Mouse (Mus musculus): ENCODE measurements around the gene Fancc. TPM values are rescaled to one million over a fixed set of nuclear protein-coding genes. Genes with fewer than 3 reads are reported as not detected.

The Fancc gene
- polyA plus RNA-seq, 1 experiment from 2014 or later: 25.9 TPM

- 45% methylated on average over 5 of the region's 5 CpGs for WGBS
- H3K27ac ChIP-seq (ENCODE audit: low read depth): peak overlapping the region; percentile 56; the same call in 1 of the 2 replicates
Measured at GRCm38 (mm10) chr13:63515542-63515941, 18.5 kb upstream of the Fancc start.

GRCm38 (mm10) chr13:63514931-63515360 is 17.9 kb upstream of the Fancc start:
- Histone ChIP-seq H3K27ac (ENCODE audit: low read depth) (peak overlapping the region; percentile 56), H3K9me3 (ENCODE audit: low read depth, low read length) (no peaks in the 10 kb centered on the region), H3K4me3 (ENCODE audit: low read depth, low read length) (no peak overlapping the region), H3K9ac (no peak overlapping the region), H3K4me1 (ENCODE audit: insufficient read depth) (peaks cover 13% of the 10 kb centered on the region; the same call in 1 of the 2 replicates), H3K27me3 (ENCODE audit: insufficient read depth, low read length) (no peaks in the 10 kb centered on the region), H3K4me2 (no peak overlapping the region), H3K36me3 (ENCODE audit: insufficient read depth) (peaks cover 100% of the 10 kb centered on the region)
- WGBS: 46% methylated on average over 8 of the region's 8 CpGs
- TF ChIP-seq CTCF (IDR thresholded peaks at IDR 0.05; ENCODE audit: low read depth): no peak
- DNase-seq (peak; percentile 21), ATAC-seq (ENCODE audit: insufficient read depth) (peak; percentile 4; the same call in 1 of the 2 replicates)

More at GRCm38 (mm10) chr13:63515542-63515941, 18.5 kb upstream of the Fancc start:
- no peak for ATAC-seq (ENCODE audit: insufficient read depth)
- peaks cover 100% of the 10 kb centered on the region for H3K36me3 ChIP-seq (ENCODE audit: insufficient read depth)
- peak; percentile 68 for DNase-seq
- no peaks in the 10 kb centered on the region for H3K27me3 ChIP-seq (ENCODE audit: insufficient read depth, low read length)
- no peaks in the 10 kb centered on the region for H3K9me3 ChIP-seq (ENCODE audit: low read depth, low read length)
- no peak overlapping the region for H3K9ac ChIP-seq
- peaks cover 13% of the 10 kb centered on the region; the same call in 1 of the 2 replicates for H3K4me1 ChIP-seq (ENCODE audit: insufficient read depth)
- no peak overlapping the region for H3K4me3 ChIP-seq (ENCODE audit: low read depth, low read length)
- H3K4me2 ChIP-seq: no peak overlapping the region
- TF ChIP-seq CTCF (IDR thresholded peaks at IDR 0.05; ENCODE audit: low read depth): no peak

- Histone ChIP-seq H3K4me2 (no peak overlapping the region), H3K9me3 (ENCODE audit: low read depth, low read length) (no peaks in the 10 kb centered on the region), H3K27me3 (ENCODE audit: insufficient read depth, low read length) (no peaks in the 10 kb centered on the region), H3K27ac (ENCODE audit: low read depth) (peak overlapping the region; percentile 67), H3K4me3 (ENCODE audit: low read depth, low read length) (no peak overlapping the region), H3K36me3 (ENCODE audit: insufficient read depth) (peaks cover 97% of the 10 kb centered on the region), H3K9ac (no peak overlapping the region), H3K4me1 (ENCODE audit: insufficient read depth) (peaks cover 13% of the 10 kb centered on the region; the same call in 1 of the 2 replicates)
- ATAC-seq (ENCODE audit: insufficient read depth) (no peak), DNase-seq (peak; percentile 63)
- WGBS: 56% methylated on average over 26 of the region's 26 CpGs
- no peak for TF ChIP-seq CTCF (IDR thresholded peaks at IDR 0.05; ENCODE audit: low read depth)
Measured at GRCm38 (mm10) chr13:63513374-63514098, 16.5 kb upstream of the Fancc start.

DNA sequence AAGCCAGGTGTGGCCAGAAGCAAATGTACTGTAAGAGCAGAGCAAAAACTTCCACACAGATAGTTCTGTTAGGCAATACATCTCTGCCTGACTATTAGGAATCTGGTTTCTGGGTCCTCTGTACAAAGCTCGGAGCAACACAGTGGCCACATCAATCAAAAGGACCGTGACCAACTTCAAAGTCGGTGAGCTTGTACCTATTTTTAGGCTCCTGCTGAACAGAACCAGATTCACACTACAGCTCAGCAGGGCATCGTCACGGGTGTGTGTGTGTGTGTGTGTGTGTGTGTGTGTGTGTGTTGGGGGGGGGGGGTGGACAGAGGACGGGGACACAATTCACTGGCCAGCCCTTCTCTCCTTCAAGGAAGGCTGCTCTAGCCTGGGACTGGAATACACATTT is 15.3 kb upstream of the Fancc start:
- Histone ChIP-seq H3K27ac (ENCODE audit: low read depth) (0 out of 2 replicates have a peak overlapping the region, but pooled peaks have one; percentile 4), H3K9me3 (ENCODE audit: low read depth, low read length) (no peaks in the 10 kb centered on the region), H3K9ac (no peak overlapping the region), H3K36me3 (ENCODE audit: insufficient read depth) (peaks cover 96% of the 10 kb centered on the region), H3K4me3 (ENCODE audit: low read depth, low read length) (no peak overlapping the region), H3K27me3 (ENCODE audit: insufficient read depth, low read length) (no peaks in the 10 kb centered on the region), H3K4me2 (no peak overlapping the region), H3K4me1 (ENCODE audit: insufficient read depth) (peaks cover 13% of the 10 kb centered on the region; the same call in 1 of the 2 replicates)
- DNase-seq: peak; percentile 10
- TF ChIP-seq CTCF (IDR thresholded peaks at IDR 0.05; ENCODE audit: low read depth): no peak
- no peak for ATAC-seq (ENCODE audit: insufficient read depth)
- WGBS: 54% methylated on average over 6 of the region's 6 CpGs

GRCm38 (mm10) chr13:63507821-63508220 is 10.7 kb upstream of the Fancc start:
- no peak overlapping the region for H3K27ac ChIP-seq (ENCODE audit: low read depth)
- no peak for DNase-seq
- ATAC-seq (ENCODE audit: insufficient read depth): no peak
- H3K4me1 ChIP-seq (ENCODE audit: insufficient read depth): no peaks in the 10 kb centered on the region
- H3K36me3 ChIP-seq (ENCODE audit: insufficient read depth): peaks cover 56% of the 10 kb centered on the region
- H3K27me3 ChIP-seq (ENCODE audit: insufficient read depth, low read length): no peaks in the 10 kb centered on the region
- WGBS: 54% methylated on average over 5 of the region's 5 CpGs
- no peak overlapping the region for H3K4me2 ChIP-seq
- TF ChIP-seq CTCF (IDR thresholded peaks at IDR 0.05; ENCODE audit: low read depth): peak; percentile 38; the same call in 1 of the 2 replicates
- H3K9me3 ChIP-seq (ENCODE audit: low read depth, low read length): no peaks in the 10 kb centered on the region
- H3K9ac ChIP-seq: no peak overlapping the region
- H3K4me3 ChIP-seq (ENCODE audit: low read depth, low read length): no peak overlapping the region

DNA sequence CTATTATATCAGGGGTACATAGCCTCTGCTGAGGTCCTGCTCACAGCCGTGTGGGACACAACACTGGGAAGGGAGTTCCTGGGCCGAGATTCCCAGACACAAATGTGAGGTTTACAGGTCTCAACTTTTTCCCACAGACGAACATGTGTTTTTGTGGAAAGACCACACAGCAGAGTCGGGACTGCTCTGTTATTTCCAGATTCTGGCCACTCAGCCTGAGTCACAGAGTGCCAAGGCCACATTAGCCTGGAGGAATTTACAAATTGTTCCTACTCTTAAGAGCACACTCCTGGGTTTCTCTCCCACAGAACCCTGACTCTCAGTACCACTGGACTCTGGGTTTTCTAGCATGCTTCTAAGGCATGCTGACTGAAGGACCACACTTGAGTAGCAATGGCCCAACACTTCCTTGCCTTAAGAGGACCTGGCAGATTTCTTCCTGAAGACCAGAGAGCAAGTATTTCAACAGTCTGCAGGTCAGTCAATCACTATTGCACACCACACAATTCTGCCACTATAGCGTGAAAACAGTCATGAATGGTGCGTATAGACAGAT is 10.0 kb upstream of the Fancc start:
- H3K27ac ChIP-seq (ENCODE audit: low read depth): no peak overlapping the region
- DNase-seq (no peak), ATAC-seq (ENCODE audit: insufficient read depth) (0 out of 2 replicates have a peak, but pooled peaks have one; percentile 16)
- H3K9ac ChIP-seq: no peak overlapping the region
- H3K9me3 ChIP-seq (ENCODE audit: low read depth, low read length): no peaks in the 10 kb centered on the region
- peaks cover 48% of the 10 kb centered on the region for H3K36me3 ChIP-seq (ENCODE audit: insufficient read depth)
- no peak overlapping the region for H3K4me2 ChIP-seq
- H3K4me1 ChIP-seq (ENCODE audit: insufficient read depth): no peaks in the 10 kb centered on the region
- no peak overlapping the region for H3K4me3 ChIP-seq (ENCODE audit: low read depth, low read length)
- H3K27me3 ChIP-seq (ENCODE audit: insufficient read depth, low read length): no peaks in the 10 kb centered on the region
- no peak for TF ChIP-seq CTCF (IDR thresholded peaks at IDR 0.05; ENCODE audit: low read depth)
- 73% methylated on average over 6 of the region's 6 CpGs for WGBS

- no peak for DNase-seq
- H3K27ac ChIP-seq (ENCODE audit: low read depth): no peak overlapping the region
- no peak overlapping the region for H3K4me2 ChIP-seq
- 34% methylated on average over 1 of the region's 1 CpGs for WGBS
- no peak for TF ChIP-seq CTCF (IDR thresholded peaks at IDR 0.05; ENCODE audit: low read depth)
- no peaks in the 10 kb centered on the region for H3K9me3 ChIP-seq (ENCODE audit: low read depth, low read length)
- no peak overlapping the region for H3K9ac ChIP-seq
- no peaks in the 10 kb centered on the region for H3K27me3 ChIP-seq (ENCODE audit: insufficient read depth, low read length)
- no peaks in the 10 kb centered on the region for H3K4me1 ChIP-seq (ENCODE audit: insufficient read depth)
- 0 out of 2 replicates have a peak, but pooled peaks have one; percentile 7 for ATAC-seq (ENCODE audit: insufficient read depth)
- H3K4me3 ChIP-seq (ENCODE audit: low read depth, low read length): no peak overlapping the region
- peaks cover 41% of the 10 kb centered on the region for H3K36me3 ChIP-seq (ENCODE audit: insufficient read depth)
Measured at GRCm38 (mm10) chr13:63506364-63506763, 9.3 kb upstream of the Fancc start.
